ENCODE assay signal across 11 mouse cellular contexts in genomic region chr13:48664916-48665655, GRCm38 (mm10). TPM values are rescaled to one million over a fixed set of nuclear protein-coding genes. Genes with fewer than 3 reads are reported as not detected.
DNase-seq lines count a peak whose midpoint lies in the region; ATAC-seq and TF ChIP-seq lines count a peak whose summit lies in the region.
"Had no signal": no experiment of that assay in that cellular context is flagged by ENCODE, and none has a peak within 500 bp of the region (broad histone marks: within the 10 kb centered on the region; RNA-seq: fewer than 3 reads in every experiment).

No protein-coding gene starts in this region.

- peaks cover 10% of the 10 kb centered on the region; the same call in 1 of the 2 replicates for H3K4me1 ChIP-seq in intestine, embryonic 14.5 days (replicated peaks; ENCODE audit: control insufficient read depth, insufficient read depth, low read length)
- peaks cover 23% of the 10 kb centered on the region for H3K4me1 ChIP-seq in intestine, embryonic 16.5 days (ENCODE audit: control insufficient read depth, insufficient read depth, low read length)
- no peaks in the 10 kb centered on the region for H3K4me1 ChIP-seq in embryonic fibroblast, embryonic 13.5 days (ENCODE audit: control insufficient read depth, insufficient read depth, low read length)
- H3K4me1 ChIP-seq in midbrain, embryonic 14.5 days (ENCODE audit: control insufficient read depth, insufficient read depth, low read length), result peaks cover 9% of the 10 kb centered on the region; the same call in 1 of the 2 replicates
- H3K4me1 ChIP-seq in thymus, adult 2 months (replicated peaks; ENCODE audit: control insufficient read depth, insufficient read depth, low read length), result peaks cover 6% of the 10 kb centered on the region

- DNase-seq in intestine, embryonic 14.5 days (ENCODE audit: low spot score), result peak; percentile 67
- peak; percentile 33 for DNase-seq in embryo, embryonic 10 days (ENCODE audit: low spot score)
- peak; percentile 51 for DNase-seq in midbrain, embryonic 14.5 days
- no peak for DNase-seq in lung, postnatal 4 days
- no peak for DNase-seq in thymus, adult 2 months
- no peak for DNase-seq in layer of hippocampus, postnatal 14 days (ENCODE audit: low spot score in 2 of 2)
- DNase-seq: liver, embryonic 13.5 days; thymus, postnatal 25 days had no signal

- ATAC-seq in intestine, embryonic 14.5 days (replicated peaks; ENCODE audit: low FRiP score, low TSS enrichment, low read depth), result no peak
- ATAC-seq in intestine, embryonic 16.5 days, result no peak
- no peak for ATAC-seq in midbrain, embryonic 14.5 days (ENCODE audit: low FRiP score, low TSS enrichment)

- no peak overlapping the region for H3K4me3 ChIP-seq in intestine, embryonic 14.5 days (ENCODE audit: low read depth, low read length)
- no peak overlapping the region for H3K4me3 ChIP-seq in intestine, embryonic 16.5 days (ENCODE audit: low read length)
- H3K4me3 ChIP-seq in embryonic fibroblast, embryonic 13.5 days (ENCODE audit: insufficient read depth, low read length), result peak overlapping the region; percentile 0; the same call in 1 of the 2 replicates
- no peak overlapping the region for H3K4me3 ChIP-seq in midbrain, embryonic 14.5 days (replicated peaks; ENCODE audit: low read depth, low read length)
- no peak overlapping the region for H3K4me3 ChIP-seq in thymus, adult 2 months (ENCODE audit: control insufficient read depth, insufficient read depth, low read length)
- H3K4me3 ChIP-seq: liver, embryonic 13.5 days had no signal

- H3K9ac ChIP-seq in intestine, embryonic 14.5 days (ENCODE audit: low read length), result no peak overlapping the region
- no peak overlapping the region for H3K9ac ChIP-seq in intestine, embryonic 16.5 days (ENCODE audit: low read depth, low read length)
- H3K9ac ChIP-seq in midbrain, embryonic 14.5 days (replicated peaks; ENCODE audit: low read length), result no peak overlapping the region
- H3K9ac ChIP-seq: liver, embryonic 13.5 days had no signal

- H3K4me2 ChIP-seq in intestine, embryonic 14.5 days (ENCODE audit: low read length), result no peak overlapping the region
- H3K4me2 ChIP-seq in intestine, embryonic 16.5 days (ENCODE audit: low read depth, low read length), result no peak overlapping the region
- H3K4me2 ChIP-seq in midbrain, embryonic 14.5 days (ENCODE audit: low read length), result no peak overlapping the region
- H3K4me2 ChIP-seq: liver, embryonic 13.5 days had no signal

- TF ChIP-seq CTCF in embryonic fibroblast, embryonic 13.5 days (IDR thresholded peaks at IDR 0.05; ENCODE audit: borderline replicate concordance, insufficient read depth, low read length), result no peak
- no peak for TF ChIP-seq CTCF in thymus, adult 2 months (IDR thresholded peaks at IDR 0.05; ENCODE audit: borderline replicate concordance, control insufficient read depth, extremely low read depth, insufficient read depth, low read length, poor library complexity)

- no peaks in the 10 kb centered on the region for H3K9me3 ChIP-seq in intestine, embryonic 14.5 days (ENCODE audit: control insufficient read depth, low read length)
- no peaks in the 10 kb centered on the region for H3K9me3 ChIP-seq in intestine, embryonic 16.5 days (ENCODE audit: control insufficient read depth, low read length)
- H3K9me3 ChIP-seq in midbrain, embryonic 14.5 days (ENCODE audit: control insufficient read depth, low read length), result no peaks in the 10 kb centered on the region
- H3K9me3 ChIP-seq: liver, embryonic 13.5 days had no signal

- peaks cover 100% of the 10 kb centered on the region for H3K27me3 ChIP-seq in intestine, embryonic 14.5 days (replicated peaks; ENCODE audit: control insufficient read depth, insufficient read depth, low read length)
- peaks cover 86% of the 10 kb centered on the region for H3K27me3 ChIP-seq in intestine, embryonic 16.5 days (replicated peaks; ENCODE audit: control insufficient read depth, insufficient read depth, low read length)
- peaks cover 92% of the 10 kb centered on the region for H3K27me3 ChIP-seq in midbrain, embryonic 14.5 days (ENCODE audit: control insufficient read depth, insufficient read depth, low read length)
- H3K27me3 ChIP-seq in thymus, adult 2 months (ENCODE audit: control insufficient read depth, insufficient read depth, low read length), result peaks cover 61% of the 10 kb centered on the region

- H3K36me3 ChIP-seq in intestine, embryonic 14.5 days (ENCODE audit: control insufficient read depth, insufficient read depth, low read length), result no peaks in the 10 kb centered on the region
- no peaks in the 10 kb centered on the region for H3K36me3 ChIP-seq in intestine, embryonic 16.5 days (ENCODE audit: control insufficient read depth, insufficient read depth, low read length)
- no peaks in the 10 kb centered on the region for H3K36me3 ChIP-seq in midbrain, embryonic 14.5 days (ENCODE audit: control insufficient read depth, insufficient read depth, low read length)
- H3K36me3 ChIP-seq in thymus, adult 2 months (ENCODE audit: control insufficient read depth, insufficient read depth, low read length), result no peaks in the 10 kb centered on the region
- H3K36me3 ChIP-seq: liver, embryonic 13.5 days had no signal

- 1% methylated on average over 39 of the region's 39 CpGs for WGBS in intestine, embryonic 14.5 days
- WGBS in intestine, embryonic 16.5 days, result 2% methylated on average over 39 of the region's 39 CpGs
- WGBS in midbrain, embryonic 14.5 days, result 1% methylated on average over 39 of the region's 39 CpGs
- WGBS in thymus, adult 2 months, result 5% methylated on average over 39 of the region's 39 CpGs

- no peak overlapping the region for H3K27ac ChIP-seq in intestine, embryonic 14.5 days (ENCODE audit: low read depth)
- H3K27ac ChIP-seq in intestine, embryonic 16.5 days (ENCODE audit: low read length), result no peak overlapping the region
- H3K27ac ChIP-seq in embryonic fibroblast, embryonic 13.5 days (ENCODE audit: insufficient read depth, low read length), result no peak overlapping the region
- H3K27ac ChIP-seq in midbrain, embryonic 14.5 days (replicated peaks; ENCODE audit: low read depth, low read length), result no peak overlapping the region
- no peak overlapping the region for H3K27ac ChIP-seq in thymus, adult 2 months (ENCODE audit: control insufficient read depth, insufficient read depth, low read length)
- H3K27ac ChIP-seq: liver, embryonic 13.5 days had no signal

- no peak for TF ChIP-seq POLR2A in embryonic fibroblast, embryonic 13.5 days (IDR thresholded peaks at IDR 0.05; ENCODE audit: low read depth, low read length)
- TF ChIP-seq POLR2A in thymus, adult 2 months (IDR thresholded peaks at IDR 0.05; ENCODE audit: control insufficient read depth, extremely low read depth, insufficient read depth, low read length, poor library complexity), result no peak

RNA-seq across cellular contexts. Expression of gene Barx1, which starts 2.3 kb away (rescaled TPM):
- polyA plus RNA-seq in intestine, embryonic 14.5 days (2014; fragmentation: Nextera tagmentation; extraction: Ambion mirVana), result 0.26 and 0.30 TPM in 2 replicates
- 0.10 and 0.18 TPM in 2 replicates for polyA plus RNA-seq in intestine, embryonic 16.5 days (2015; fragmentation: Nextera tagmentation; extraction: Ambion mirVana)
- 0.94 and 4.7 TPM in 2 replicates for polyA plus RNA-seq in embryonic fibroblast, embryonic 13.5 days (2011; ENCODE audit: insufficient read length, low read depth, missing spikeins)
- polyA plus RNA-seq in midbrain, embryonic 14.5 days (2014; fragmentation: Nextera tagmentation; extraction: Ambion mirVana), result not detected in 2 replicates
- 0.41 and 1.1 TPM in 2 replicates for polyA plus RNA-seq in thymus, adult 2 months (2012; rRNA removed)
- total RNA-seq in layer of hippocampus, postnatal 14 days (2021), result not detected
- polyA plus RNA-seq: large intestine, adult 2 months had no signal

RNA-seq across cellular contexts. Expression of gene Ptpdc1, which starts 39.6 kb away (rescaled TPM):
- polyA plus RNA-seq in intestine, embryonic 14.5 days (2014; fragmentation: Nextera tagmentation; extraction: Ambion mirVana), result 9.9 and 10.0 TPM in 2 replicates
- 4.1 and 4.2 TPM in 2 replicates for polyA plus RNA-seq in intestine, embryonic 16.5 days (2015; fragmentation: Nextera tagmentation; extraction: Ambion mirVana)
- polyA plus RNA-seq in embryonic fibroblast, embryonic 13.5 days (2011; ENCODE audit: insufficient read length, low read depth, missing spikeins), result 15.4 and 15.7 TPM in 2 replicates
- 17.5 and 20.0 TPM in 2 replicates for polyA plus RNA-seq in midbrain, embryonic 14.5 days (2014; fragmentation: Nextera tagmentation; extraction: Ambion mirVana)
- 1.1 and 1.3 TPM in 2 replicates for polyA plus RNA-seq in thymus, adult 2 months (2012; rRNA removed)
- total RNA-seq in layer of hippocampus, postnatal 14 days (2021), result 10 to 100 TPM; 38.2 to 43.0 TPM

Comparison
In these comparisons a context has a peak if more than half of its experiments do, and no peak if none do; other contexts are left out.
1. DNase-seq: peak in intestine, embryonic 14.5 days (single experiment), embryo, embryonic 10 days (single experiment) and midbrain, embryonic 14.5 days (single experiment); none in lung, postnatal 4 days (0 of 2), thymus, adult 2 months (single experiment) and layer of hippocampus, postnatal 14 days (0 of 2).